Mouse (Mus musculus): ENCODE results near the gene Kif6.

- TF ChIP-seq CTCF (IDR thresholded peaks at IDR 0.05; ENCODE audit: low read depth, low read length) (no peak), POLR2A (IDR thresholded peaks at IDR 0.05; ENCODE audit: borderline replicate concordance, low read depth, low read length) (no peak)
Measured at GRCm38 (mm10) chr17:49668296-49668695, 53.4 kb downstream of the Kif6 start.

Measured in bone marrow macrophage, adult 2 months (primary cell).